Mouse (Mus musculus): ENCODE results near the gene St5. TPM values are rescaled to one million over a fixed set of nuclear protein-coding genes. Genes with fewer than 3 reads are reported as not detected.

St5 gene
- total and polyA plus RNA-seq, 3 experiments = 18.9 to 51.5 (median 34.7) TPM

DNA sequence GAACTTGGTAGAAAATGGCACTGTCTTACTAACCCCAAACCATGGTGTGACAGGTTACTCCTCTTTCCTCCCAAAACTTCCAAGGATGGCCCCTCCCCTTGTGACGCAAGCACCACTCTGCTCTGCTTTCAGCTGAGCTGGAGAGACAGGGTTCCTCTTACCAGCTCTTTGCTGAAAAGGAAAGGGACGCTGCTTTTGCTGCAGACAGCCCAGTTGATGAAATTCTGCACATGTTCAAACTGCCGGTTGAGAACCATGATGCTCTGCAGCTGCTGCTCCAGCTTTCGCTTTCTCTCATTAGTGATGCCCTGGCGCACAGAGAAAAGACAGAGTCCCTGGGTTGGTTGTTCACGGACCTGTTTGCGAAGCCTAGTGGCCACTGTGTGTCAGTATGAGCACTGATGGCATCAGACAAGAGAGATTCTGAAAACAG lies 222.6 kb downstream of the St5 start:
- peak; percentile 35 for DNase-seq

DNA sequence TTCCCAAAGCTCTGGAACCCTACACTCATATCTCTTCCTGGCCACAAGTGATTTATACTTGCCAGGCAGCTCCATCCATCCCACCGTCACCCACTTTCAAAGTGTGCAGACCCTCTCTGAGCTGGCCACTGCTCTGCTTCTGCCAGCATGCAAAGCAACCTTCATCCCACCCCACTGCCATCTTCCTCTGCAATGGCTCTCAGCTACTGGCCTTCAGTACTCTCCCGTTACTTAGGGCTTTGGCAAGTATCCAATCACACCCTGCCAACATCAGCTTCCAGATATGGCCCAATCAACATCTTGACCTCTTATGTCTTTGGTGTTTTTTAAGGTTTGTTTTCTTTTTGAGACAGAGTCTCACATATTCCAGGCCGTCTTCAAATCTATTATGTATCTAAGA lies 225.5 kb downstream of the St5 start:
- DNase-seq = peak; percentile 15

Small RNA genes within 50 kb of the gene (microRNA-seq; reads per million reads assigned to microRNA genes)
- gene Gm47284 = 1.7 to 2.4 reads per million in 2 experiments

Other genes with a start within 250 kb of the St5 start
- under 1 TPM; 0.23 to 0.24 TPM for gene Trim66, start 195.5 kb downstream of the St5 start, total RNA-seq (2021)
- 0.17 and 0.21 TPM in 2 replicates for gene Trim66, start 195.5 kb downstream of the St5 start, polyA plus RNA-seq (2012; rRNA removed)
- 100 to 1,000 TPM; 240 to 258 TPM for gene Rpl27a, start 184.5 kb downstream of the St5 start, total RNA-seq (2021)
- gene Rpl27a, start 184.5 kb downstream of the St5 start, polyA plus RNA-seq (2012; rRNA removed) = 245 and 268 TPM in 2 replicates
- gene Akip1, start 85 bp upstream of the St5 start, total RNA-seq (2021) = 10 to 100 TPM; 22.1 to 26.9 TPM
- 5.5 and 6.0 TPM in 2 replicates for gene Akip1, start 85 bp upstream of the St5 start, polyA plus RNA-seq (2012; rRNA removed)
- not detected for gene BC051019, start 20.2 kb upstream of the St5 start, total RNA-seq (2021)
- not detected in 2 replicates for gene BC051019, start 20.2 kb upstream of the St5 start, polyA plus RNA-seq (2012; rRNA removed)
- gene Ascl3, start 28.1 kb upstream of the St5 start, total RNA-seq (2021) = not detected
- 0.63 and 1.4 TPM in 2 replicates for gene Ascl3, start 28.1 kb upstream of the St5 start, polyA plus RNA-seq (2012; rRNA removed)
- gene Tmem9b, start 49.3 kb upstream of the St5 start, total RNA-seq (2021) = 10 to 100 TPM; 41.5 to 51.5 TPM
- 17.5 and 17.6 TPM in 2 replicates for gene Tmem9b, start 49.3 kb upstream of the St5 start, polyA plus RNA-seq (2012; rRNA removed)
- 1 to 10 TPM; 1.1 to 1.4 TPM for gene Nrip3, start 78.4 kb upstream of the St5 start, total RNA-seq (2021)
- 0.06 and 2.3 TPM in 2 replicates for gene Nrip3, start 78.4 kb upstream of the St5 start, polyA plus RNA-seq (2012; rRNA removed)
- under 1 TPM; 0.17 to 0.62 TPM for gene Scube2, start 162.1 kb upstream of the St5 start, total RNA-seq (2021)
- gene Scube2, start 162.1 kb upstream of the St5 start, polyA plus RNA-seq (2012; rRNA removed) = 0.10 and 0.22 TPM in 2 replicates

All from adrenal gland, adult 2 months (tissue).